Mouse (Mus musculus) olfactory bulb, adult 2 months (tissue): ENCODE results near the gene Myo10.

Experiments
- CTCF ChIP-seq: fragments of 200-500 bp; IDR thresholded peaks from 2 replicates; pipeline ENCODE4 v1.5.1; 2012; ENCODE audit warnings: low read depth, mild to moderate bottlenecking, low read length, moderate library complexity; ENCODE audit not compliant: insufficient read depth
- POLR2A ChIP-seq: fragments of 200-500 bp; IDR thresholded peaks from 2 replicates; pipeline ENCODE4 v1.6.1; 2012; ENCODE audit warnings: mild to moderate bottlenecking, low read depth, low read length, moderate library complexity; ENCODE audit not compliant: insufficient read depth

- TF ChIP-seq POLR2A, result no peak
- no peak for TF ChIP-seq CTCF
Measured at GRCm38 (mm10) chr15:25787406-25787805, 165.1 kb downstream of the Myo10 start.
